21 mouse cellular contexts compared by ENCODE assay signal in the genomic region with DNA sequence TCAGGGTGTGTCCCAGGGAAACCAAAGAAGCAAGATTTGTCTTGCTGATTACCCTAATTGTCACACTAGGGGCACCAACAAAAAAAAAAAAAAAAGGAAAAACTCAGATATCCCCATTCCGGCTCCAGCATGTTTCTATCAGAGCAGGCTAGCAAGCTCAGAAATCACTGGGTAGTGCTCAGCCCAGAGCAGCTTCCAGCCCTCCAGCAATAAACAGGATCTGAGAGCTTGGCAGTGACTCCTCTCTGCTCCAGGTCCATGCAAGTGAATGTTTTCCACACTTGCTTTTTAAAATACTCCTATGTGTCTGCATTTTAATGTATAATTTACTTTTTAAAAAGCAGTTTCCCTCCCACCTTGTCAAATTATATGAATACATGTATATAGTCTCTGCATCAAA.
"Had no signal": no experiment of that assay in that cellular context is flagged by ENCODE, and none has a peak within 500 bp of the region (broad histone marks: within the 10 kb centered on the region; RNA-seq: fewer than 3 reads in every experiment).

No protein-coding gene starts in this region.

- H3K9ac ChIP-seq: kidney, embryonic 15.5 days; limb, embryonic 13.5 days; liver, embryonic 12.5 days; liver, embryonic 15.5 days; midbrain, embryonic 12.5 days; midbrain, embryonic 15.5 days; neural tube, embryonic 12.5 days; neural tube, embryonic 15.5 days had no signal

- H3K4me3 ChIP-seq: kidney, embryonic 15.5 days; limb, embryonic 10.5 days; limb, embryonic 13.5 days; liver, embryonic 12.5 days; liver, embryonic 15.5 days; midbrain, embryonic 12.5 days; midbrain, embryonic 15.5 days; neural tube, embryonic 12.5 days; neural tube, embryonic 15.5 days had no signal

- H3K9me3 ChIP-seq: kidney, embryonic 15.5 days; limb, embryonic 10.5 days; limb, embryonic 13.5 days; liver, embryonic 12.5 days; liver, embryonic 15.5 days; midbrain, embryonic 12.5 days; midbrain, embryonic 15.5 days; neural tube, embryonic 12.5 days; neural tube, embryonic 15.5 days had no signal

- H3K4me1 ChIP-seq: kidney, embryonic 15.5 days; limb, embryonic 10.5 days; liver, embryonic 12.5 days; liver, embryonic 15.5 days; midbrain, embryonic 12.5 days; midbrain, embryonic 15.5 days; neural tube, embryonic 12.5 days; neural tube, embryonic 15.5 days had no signal

- H3K36me3 ChIP-seq: kidney, embryonic 15.5 days; limb, embryonic 10.5 days; limb, embryonic 13.5 days; liver, embryonic 12.5 days; liver, embryonic 15.5 days; midbrain, embryonic 12.5 days; midbrain, embryonic 15.5 days; neural tube, embryonic 12.5 days; neural tube, embryonic 15.5 days had no signal

- DNase-seq: kidney, adult 8-10 months; kidney, postnatal 10 days; kidney, postnatal 36 days; layer of hippocampus, postnatal 36 days; liver; lung, adult 2 months; lung, postnatal 14 days; retina, postnatal 1 day; right cerebral cortex, postnatal 4 days; thymus, postnatal 36 days had no signal

- H3K27ac ChIP-seq: kidney, embryonic 15.5 days; limb, embryonic 10.5 days; limb, embryonic 13.5 days; liver, embryonic 12.5 days; liver, embryonic 15.5 days; macrophage; midbrain, embryonic 12.5 days; midbrain, embryonic 15.5 days; neural tube, embryonic 12.5 days; neural tube, embryonic 15.5 days; stomach, postnatal 0 days had no signal
